Mouse (Mus musculus): ENCODE results near the gene Fbp2.

DNA sequence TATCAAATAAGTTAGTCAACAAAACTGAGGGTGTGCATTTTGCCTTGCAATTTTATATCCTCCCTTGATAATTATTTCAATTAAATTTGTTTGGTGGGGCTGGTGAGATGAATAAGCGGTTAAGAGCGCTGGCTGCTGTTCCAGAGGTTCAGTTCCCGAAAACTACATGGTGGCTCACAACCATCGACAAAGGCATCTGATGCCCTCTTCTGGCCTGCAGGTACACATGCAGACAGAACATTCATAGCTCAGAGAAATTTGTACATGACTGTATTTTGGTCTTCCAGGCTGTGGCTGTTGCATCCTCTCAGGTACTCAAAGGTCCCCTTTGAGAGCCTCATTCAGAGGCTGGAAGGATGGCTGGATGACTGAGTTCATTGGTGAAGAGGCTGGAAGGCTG is 1.8 kb upstream of the Fbp2 start:
- TF ChIP-seq CTCF (IDR thresholded peaks at IDR 0.05; ENCODE audit: low read depth, low read length), result no peak
- TF ChIP-seq POLR2A (IDR thresholded peaks at IDR 0.05; ENCODE audit: extremely low read depth, insufficient read depth, low read length), result no peak

Data from liver, adult 2 months (tissue).